Mouse (Mus musculus): ENCODE measurements around the gene Hmgn1. TPM values are rescaled to one million over a fixed set of nuclear protein-coding genes. Genes with fewer than 3 reads are reported as not detected.

The Hmgn1 gene
- total RNA-seq, 2 experiments from 2014 or later, result 120 to 124 TPM

Other genes with a start within 250 kb of the Hmgn1 start
- 66.7 and 70.7 TPM in 2 replicates for gene Psmg1, start 136.8 kb downstream of the Hmgn1 start, total RNA-seq (2015)
- gene Psmg1, start 136.8 kb downstream of the Hmgn1 start, total RNA-seq (2017), result 83.0 and 104 TPM in 2 replicates
- gene Brwd1, start 45.2 kb downstream of the Hmgn1 start, total RNA-seq (2015), result 34.2 and 45.1 TPM in 2 replicates
- 33.5 and 75.6 TPM in 2 replicates for gene Brwd1, start 45.2 kb downstream of the Hmgn1 start, total RNA-seq (2017)
- gene Wrb, start 17.7 kb upstream of the Hmgn1 start, total RNA-seq (2015), result 10.5 and 13.3 TPM in 2 replicates
- gene Wrb, start 17.7 kb upstream of the Hmgn1 start, total RNA-seq (2017), result 16.2 and 20.1 TPM in 2 replicates
- gene Lca5l, start 64.5 kb upstream of the Hmgn1 start, total RNA-seq (2015), result not detected in 2 replicates
- 0.42 TPM in 1 of 2 replicates, not detected in the other for gene Lca5l, start 64.5 kb upstream of the Hmgn1 start, total RNA-seq (2017)
- gene Sh3bgr, start 72.7 kb upstream of the Hmgn1 start, total RNA-seq (2015), result 0.78 TPM in 1 of 2 replicates, not detected in the other
- not detected in 2 replicates for gene Sh3bgr, start 72.7 kb upstream of the Hmgn1 start, total RNA-seq (2017)
- gene B3galt5, start 108.1 kb upstream of the Hmgn1 start, total RNA-seq (2015), result 1.1 and 1.3 TPM in 2 replicates
- 0.46 and 1.7 TPM in 2 replicates for gene B3galt5, start 108.1 kb upstream of the Hmgn1 start, total RNA-seq (2017)

Measured in megakaryocyte progenitor cell, adult 5-6 weeks (primary cell).